Mouse (Mus musculus): ENCODE measurements around the gene Gpr39.

Gpr39 gene

DNA sequence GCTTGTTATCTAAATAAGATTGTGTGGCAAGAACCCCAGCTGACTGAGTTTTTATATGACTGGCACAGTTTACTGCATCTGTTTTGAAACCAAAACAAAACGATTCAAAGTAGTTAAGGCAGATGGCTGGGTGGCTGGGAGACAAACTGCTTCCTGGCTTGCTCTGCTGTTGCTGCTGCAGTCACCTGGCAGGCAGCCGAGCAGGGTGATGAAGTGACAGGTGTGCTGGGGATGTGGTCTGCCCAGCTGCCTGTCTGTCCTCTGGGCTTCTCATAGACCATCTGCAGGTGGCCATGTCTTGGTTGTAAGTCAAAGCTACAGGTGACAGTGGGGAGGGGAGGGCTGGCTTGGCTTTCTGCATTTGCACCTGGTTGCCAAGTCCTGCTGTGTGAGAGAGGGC lies 131.6 kb downstream of the Gpr39 start:
- in situ Hi-C loops (cut with MboI, MseI): no loop called here

DNA sequence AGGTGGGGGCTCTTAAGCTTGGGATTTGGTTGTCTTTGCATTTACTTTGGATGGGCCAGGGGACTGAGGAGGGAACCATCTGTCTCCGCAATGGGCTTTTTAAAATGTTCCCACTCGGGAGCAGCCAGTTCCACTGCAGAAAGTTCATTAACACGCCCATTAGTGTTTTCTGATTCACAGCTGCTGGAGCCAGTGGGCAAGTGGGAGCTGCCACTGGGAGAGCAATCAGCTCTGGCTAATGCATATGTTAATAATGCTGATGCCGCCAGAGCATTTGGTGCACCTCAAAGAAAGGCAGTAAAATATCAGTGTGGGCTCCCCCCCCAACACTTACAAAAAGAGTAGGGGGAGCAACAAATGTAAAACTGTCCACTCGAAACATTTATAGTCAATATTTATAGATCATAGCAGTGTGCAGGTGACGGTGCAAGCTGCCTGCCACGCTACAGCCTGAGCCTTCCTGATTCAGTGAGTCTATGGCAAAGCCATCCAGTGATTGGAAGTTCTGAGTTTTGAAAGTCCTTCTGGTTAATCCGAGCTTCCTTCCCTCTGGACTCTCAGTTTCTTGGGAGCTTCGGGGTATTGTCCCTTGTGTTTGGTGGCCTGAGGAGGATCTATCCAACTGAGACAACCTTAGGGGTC lies 136.5 kb downstream of the Gpr39 start:
- in situ Hi-C loops (cut with MboI, MseI): no loop called here

DNA sequence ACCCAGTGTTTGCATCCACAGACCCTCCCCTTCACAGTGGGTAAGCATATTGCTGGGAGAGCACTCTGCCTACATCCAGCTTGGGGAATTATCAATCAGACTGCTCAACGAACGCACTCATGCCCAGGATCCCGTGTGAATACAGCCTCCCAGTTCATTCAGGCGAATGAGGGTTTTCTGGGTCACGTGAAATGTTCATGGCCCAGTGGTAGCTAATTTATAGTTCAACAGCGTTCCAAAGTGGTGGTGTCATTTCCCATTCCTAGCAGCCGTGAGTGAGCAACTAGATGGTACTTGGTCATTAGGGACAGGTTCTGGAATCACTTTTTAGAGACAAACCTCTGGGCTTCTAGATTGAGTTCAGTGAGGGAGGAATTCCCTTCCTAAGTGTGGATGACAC lies 144.3 kb downstream of the Gpr39 start:
- in situ Hi-C loops (cut with MboI, MseI): no loop called here

DNA sequence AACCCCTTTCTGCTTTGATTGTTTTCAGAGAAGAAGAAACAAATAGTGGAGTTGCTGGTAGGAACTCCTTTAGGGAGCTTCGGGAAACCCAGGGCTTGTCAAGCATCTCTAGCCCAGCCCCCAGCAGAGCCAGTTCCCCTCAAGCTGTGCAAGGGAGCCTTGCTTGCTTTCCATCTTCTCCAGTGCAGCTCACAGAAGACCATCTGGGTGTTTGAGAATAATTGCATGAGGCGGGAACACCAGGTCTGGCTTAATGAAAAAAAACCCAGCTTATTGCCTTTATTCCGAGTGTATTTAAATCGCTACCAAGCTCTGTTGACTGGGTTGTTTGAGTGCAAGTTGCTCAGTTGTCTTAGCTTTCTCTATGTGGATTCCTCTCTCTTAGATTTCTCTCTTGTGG lies 146.8 kb downstream of the Gpr39 start:
- in situ Hi-C loops (cut with MboI, MseI): no loop called here

DNA sequence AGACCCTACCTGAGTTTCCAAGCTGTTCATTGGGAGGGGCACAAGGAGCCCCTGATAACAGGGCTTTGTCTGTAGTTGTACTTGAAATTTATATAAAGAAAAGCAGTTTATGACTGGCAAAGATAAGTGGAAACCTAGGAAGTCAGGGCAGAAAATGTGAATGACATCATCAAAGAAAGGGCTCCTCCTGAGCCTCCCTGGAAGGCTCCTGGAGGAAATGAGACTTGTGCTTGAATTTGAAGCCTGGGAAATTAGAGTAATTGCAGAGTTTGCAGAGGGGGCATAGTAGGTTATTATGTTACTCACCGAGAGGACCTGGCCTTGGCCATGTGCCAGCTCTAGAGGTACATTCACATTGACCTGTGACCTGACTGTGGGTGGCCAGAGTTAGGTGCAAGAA lies 160.7 kb downstream of the Gpr39 start:
- in situ Hi-C loops (cut with MboI, MseI): no loop called here

DNA sequence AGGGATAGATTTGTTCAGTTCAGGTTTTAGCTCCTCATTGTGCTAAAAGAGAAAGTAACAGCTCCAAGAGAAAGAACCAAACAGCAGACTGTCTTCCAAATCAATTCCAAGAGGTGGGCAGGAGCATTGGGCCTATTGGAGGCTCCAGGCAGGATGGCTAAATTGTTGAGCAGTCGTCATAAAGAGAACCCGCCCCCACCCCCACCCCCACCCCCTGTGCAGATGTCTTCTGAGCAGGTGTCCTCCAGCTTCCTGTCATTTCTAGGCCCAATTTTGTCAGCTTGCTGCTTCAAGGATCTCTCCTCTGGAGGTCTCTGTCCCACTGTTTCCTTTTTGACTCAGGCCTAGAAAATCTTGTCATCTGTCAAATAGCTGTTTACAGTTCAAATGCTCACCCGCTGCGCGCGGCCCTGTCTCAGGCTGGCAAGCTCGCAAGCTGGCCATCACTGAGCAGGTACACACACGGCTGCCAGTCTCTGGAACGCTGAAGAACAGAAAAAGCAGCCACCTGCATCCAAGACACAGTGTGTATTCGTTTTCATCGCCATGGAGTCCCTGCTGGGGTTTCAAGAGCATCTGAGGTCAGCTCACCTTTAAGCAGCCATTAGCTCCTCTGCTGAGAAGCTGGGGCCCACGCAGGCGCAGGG lies 163.1 kb downstream of the Gpr39 start:
- in situ Hi-C loops (cut with MboI, MseI): no loop called here

DNA sequence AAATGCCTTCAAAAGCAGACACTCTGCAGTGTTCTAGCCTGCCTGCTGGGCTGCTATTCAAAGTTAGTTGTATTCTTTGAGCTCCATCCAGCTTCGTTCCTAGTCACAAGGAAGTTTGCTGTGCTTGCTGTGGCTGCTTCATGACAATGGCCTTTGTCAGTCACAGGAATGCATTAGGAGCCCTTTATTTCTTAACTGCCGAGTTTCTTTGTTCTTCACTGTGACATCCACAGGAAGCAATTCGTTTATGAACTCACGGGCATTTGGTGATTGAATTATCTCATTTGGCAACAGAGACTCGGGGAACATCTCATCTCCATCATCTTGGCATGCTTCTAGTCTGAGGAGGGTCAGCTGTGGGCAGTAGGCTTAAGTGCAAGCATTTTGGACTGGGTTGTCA lies 177.9 kb downstream of the Gpr39 start:
- in situ Hi-C loops (cut with MboI, MseI): no loop called here

DNA sequence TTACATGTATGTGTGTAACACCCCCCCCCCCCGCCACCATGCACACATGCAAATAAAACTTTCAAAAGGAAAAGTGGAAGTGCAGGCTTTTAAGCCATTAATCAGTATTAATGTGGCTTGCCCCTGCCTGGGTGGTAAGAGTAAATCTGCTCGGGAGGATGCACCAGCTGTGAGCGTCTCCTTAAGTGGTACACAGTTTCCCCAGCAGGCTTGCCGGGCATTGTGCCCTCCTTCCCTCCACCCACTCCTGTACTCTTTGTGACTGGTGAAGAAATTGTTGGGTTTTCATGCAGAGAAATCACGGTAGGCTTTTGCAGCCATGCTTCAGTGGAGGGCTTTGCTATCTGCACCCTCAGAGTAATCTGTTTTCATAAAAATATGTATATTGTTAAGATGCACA lies 181.8 kb downstream of the Gpr39 start:
- in situ Hi-C loops (cut with MboI, MseI): no loop called here

DNA sequence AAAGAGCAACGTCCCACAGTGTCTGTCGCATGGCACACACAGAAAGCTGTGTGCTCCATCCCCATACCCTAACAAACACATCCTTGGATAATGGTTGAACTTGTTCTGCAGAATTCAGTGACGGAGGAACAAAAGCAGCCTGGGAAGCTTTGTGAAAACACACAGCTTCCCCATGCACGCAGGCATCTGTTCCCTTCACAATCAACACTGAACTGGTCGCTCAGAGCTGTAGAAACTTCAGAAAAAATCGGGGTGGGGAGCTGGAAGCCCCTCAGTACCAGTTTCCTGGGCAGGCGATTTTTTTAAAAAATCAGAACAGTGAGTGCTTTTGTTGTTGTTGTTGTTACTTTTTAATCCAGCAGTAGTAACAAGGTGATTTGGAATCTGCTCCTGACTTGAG lies 193.3 kb downstream of the Gpr39 start:
- in situ Hi-C loops (cut with MboI, MseI): no loop called here

DNA sequence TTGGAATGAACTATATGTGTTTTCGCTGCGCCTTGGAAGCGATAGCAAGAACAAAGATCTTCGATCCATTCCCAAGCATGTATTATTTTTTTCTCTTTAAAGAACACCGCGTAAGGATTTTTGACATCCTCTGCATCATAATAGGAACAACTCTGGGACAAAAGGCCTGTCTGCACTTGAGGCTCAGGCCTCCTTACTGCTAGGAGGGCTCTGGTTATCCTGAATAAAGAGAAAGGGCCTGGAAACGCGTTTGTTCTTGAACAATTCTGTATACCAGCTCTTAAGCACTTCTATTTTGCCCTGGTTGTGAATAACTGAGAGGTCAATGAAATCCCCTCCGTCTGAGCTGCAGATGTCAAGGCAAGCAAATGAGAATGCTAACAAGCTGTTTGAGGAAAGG lies 216.4 kb downstream of the Gpr39 start:
- in situ Hi-C loops (cut with MboI, MseI): no loop called here

DNA sequence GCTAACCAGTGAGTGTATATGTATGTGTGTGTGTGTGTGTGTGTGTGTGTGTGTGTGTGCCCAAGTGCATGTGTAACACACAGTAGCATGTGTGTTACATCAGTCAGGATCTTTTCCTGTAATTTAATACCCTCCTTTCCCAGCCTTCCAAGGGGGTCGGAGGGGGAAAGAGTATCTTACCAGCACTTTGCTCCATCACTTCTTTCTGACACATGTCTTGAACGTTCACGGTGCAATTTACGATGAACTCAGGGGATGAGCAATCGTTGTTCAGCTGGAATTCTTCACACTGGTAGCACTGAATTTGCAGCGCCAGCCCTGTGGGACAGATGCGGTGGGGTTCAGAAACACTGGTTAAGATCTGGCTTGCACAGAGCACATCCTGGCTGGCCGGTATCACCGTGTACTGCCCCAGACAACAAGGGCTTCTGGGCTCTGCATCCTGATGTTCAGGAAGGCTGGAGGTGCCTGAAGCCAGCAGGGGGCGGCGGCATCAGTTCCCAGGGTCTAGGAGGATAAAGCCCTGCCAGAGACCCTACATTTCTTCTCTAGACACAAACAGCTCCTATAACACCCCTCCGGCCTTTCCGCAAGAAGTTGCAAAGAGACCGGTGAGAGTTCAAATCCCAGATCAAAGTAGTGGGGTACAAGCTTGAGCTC lies 233.5 kb downstream of the Gpr39 start:
- in situ Hi-C loops (cut with MboI, MseI): no loop called here

DNA sequence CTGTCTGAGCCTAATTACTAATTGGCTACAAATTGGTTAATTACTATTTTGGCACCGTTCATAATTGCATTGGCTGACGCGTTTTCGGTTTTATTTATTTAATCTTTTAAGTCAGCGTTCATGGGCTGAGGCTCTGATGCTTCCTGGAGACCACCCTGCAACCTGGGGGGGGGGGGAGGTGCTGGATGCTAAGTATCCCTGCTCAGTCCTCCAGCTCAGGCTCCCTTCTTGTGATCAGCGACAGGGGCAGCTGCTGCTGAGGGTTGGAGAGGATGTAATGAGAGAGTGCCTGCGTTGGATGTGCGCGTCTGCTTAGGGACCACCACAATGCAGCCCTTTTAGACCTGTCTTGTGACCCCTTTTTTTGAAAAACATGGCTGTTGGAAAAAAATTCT lies 234.1 kb downstream of the Gpr39 start:
- in situ Hi-C loops (cut with MboI, MseI): no loop called here

DNA sequence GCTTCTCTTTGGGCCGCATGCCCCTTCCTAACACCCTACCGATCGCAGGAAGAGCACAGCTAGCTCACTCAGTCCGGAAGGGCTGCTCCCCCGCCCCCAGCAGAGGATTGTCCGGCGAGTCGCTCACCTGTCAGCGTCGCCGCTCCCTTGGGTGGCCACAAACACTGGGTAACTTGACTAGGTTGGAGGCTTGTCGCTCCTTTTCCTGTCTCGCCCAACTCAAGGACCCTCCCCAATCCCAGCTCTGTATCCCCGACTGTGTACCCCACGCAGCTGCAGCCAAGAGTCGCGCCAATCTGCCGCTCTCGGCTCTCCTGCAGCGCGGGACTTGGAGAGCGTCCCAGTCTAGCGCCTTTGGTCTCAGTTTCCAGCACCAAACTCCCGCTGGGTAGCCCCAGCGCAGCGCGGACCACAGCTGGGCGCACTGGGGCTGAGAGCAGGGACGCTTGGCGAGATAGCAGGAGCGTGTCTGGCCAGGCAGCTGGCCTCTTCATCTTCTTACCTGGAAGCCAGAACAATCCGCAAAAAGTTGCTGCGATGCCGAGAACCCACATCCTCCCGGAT lies 234.6 kb downstream of the Gpr39 start:
- in situ Hi-C loops (cut with MboI, MseI): no loop called here

DNA sequence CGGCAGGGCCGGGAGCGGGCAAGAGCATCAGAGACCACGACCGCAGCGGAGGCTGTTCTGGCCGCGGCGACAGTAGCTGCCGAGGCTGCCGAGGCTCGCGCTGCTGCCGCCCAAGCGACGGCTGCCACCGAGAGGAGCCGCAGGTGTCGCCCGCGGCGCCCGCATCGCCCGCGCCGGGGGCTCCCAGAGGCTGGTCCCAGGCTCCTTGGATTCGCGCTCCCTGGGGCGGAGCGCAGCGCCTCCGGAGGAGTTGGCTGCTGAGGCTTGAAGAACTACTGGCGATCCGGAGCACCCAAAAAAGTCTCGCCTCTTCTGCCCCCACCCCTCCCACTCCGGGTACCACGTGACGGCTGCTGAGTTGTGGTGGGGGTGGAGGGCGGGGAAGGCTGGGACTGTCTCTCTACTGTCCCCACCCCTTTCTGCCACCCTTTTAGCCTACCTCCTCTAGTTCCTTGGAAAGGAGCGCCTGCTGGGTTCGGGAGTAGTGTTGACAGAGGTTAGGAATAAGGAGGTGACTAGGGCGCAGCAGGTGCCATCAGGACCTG lies 235.2 kb downstream of the Gpr39 start:
- in situ Hi-C loops (cut with MboI, MseI): no loop called here

DNA sequence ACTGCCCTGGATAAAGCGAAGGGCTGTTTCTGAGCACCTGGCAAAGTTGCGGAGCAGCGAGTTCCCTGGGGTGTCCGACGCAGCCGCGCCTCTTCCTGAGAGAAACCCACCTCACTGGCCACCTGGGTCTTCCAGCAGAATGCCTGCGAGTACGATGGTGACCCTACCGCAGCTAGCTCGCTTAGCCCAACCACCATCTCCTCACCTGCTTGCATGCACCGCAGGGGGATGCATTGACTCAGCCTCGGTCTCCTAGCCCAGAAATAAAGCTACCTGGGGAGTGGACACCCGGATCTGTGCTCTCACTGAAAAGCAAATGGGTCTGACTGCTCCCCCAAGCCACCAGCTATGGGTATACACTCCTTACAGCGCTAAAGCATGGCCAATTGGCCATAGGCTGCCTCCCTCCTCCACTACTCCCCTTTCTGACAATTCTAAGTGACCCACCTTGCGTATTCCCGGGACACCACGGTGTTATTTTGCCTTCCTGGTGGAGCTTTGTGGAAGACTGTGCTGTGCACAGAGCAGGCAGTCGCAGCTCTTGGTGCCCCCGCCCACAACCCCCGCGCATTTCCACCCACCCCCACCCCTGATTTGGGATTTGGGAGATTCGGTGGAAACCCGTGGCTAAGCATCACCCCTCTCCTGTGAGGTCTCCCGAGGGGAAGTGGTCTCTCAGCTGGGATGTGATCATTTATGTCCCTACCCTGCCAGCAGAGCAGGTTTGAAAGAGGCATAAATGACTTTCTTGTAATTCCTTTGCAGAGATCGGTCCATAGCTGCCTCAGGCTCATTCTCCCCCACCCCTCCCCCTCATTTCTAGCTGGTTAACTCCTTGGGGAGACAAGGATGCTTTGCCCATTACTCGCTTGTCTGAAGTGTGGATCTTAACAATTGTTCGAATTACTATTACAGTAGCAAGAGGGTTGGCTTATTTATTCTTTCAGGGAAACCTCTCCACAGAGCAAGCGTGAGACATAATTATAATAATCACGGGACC lies 236.1 kb downstream of the Gpr39 start, which contains the start of gene Lypd1:
Gene Lypd1 (minus strand): TSS at position 501 of the 1,000 bp plus-strand sequence.
- in situ Hi-C loops (cut with MboI, MseI): no loop called here

DNA sequence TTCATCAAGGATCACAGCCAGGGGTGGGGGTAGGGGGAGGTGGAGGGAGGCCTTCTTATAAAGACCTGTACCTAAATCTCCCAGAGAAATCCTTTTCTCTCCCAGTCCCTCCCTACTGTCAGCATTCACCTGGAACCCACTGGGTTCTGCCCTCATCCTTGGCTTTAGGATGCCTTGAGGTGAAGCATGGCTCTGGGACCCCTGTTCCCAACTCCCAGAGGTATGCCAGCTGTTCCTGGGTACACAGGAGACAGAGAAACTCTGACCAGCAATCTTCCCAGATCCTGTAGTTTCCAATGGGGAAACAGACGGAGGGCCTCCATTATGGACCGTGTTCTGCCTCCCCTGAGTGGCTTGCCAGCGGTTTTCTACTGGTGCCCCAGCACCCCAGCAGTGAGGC lies 243.9 kb downstream of the Gpr39 start:
- in situ Hi-C loops (cut with MboI, MseI): no loop called here

DNA sequence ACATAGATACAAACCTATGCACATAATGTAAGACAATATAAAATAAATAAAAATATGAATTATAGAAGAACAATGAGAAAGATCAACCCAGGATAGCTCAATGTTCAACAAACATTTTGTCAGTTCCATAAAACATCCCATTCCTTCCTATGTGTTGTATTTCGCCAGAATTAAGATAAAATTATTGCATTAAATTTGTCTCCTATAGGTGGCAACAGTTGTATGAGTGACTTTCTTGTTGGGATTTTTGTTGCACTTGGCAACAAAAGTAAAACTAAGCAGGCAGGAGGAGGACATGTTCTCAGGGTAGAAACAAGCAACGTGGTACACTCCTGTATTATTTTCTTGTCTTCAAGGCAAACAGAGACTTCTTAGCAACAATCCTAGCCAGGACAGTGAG lies 246.3 kb downstream of the Gpr39 start:
- in situ Hi-C loops (cut with MboI, MseI): no loop called here

Data from T-helper 1 cell (primary cell).